Mouse (Mus musculus) testis, adult 2 months (tissue): ENCODE data around the gene Gm10337.

Source experiments
- CTCF ChIP-seq: fragments of 200-500 bp; IDR thresholded peaks from 2 replicates; pipeline ENCODE4 v1.5.1; 2012; ENCODE audit warnings: low read depth, mild to moderate bottlenecking, inconsistent platforms, low read length, moderate library complexity; ENCODE audit not compliant: control insufficient read depth, insufficient read depth, insufficient replicate concordance
- POLR2A ChIP-seq: fragments of 200-500 bp; IDR thresholded peaks from 2 replicates; pipeline ENCODE4 v1.6.1; 2012; ENCODE audit warnings: low read depth, mild to moderate bottlenecking, inconsistent platforms, low read length, moderate library complexity; ENCODE audit not compliant: control insufficient read depth

GRCm38 (mm10) chr15:102455993-102456392 lies 47.5 kb upstream of the Gm10337 start:
- TF ChIP-seq POLR2A (no peak), CTCF (peak; percentile 93; the same call in 1 of the 2 replicates)
